Mouse (Mus musculus) liver (tissue): ENCODE data around the gene Slc35d2.

Experiments
- DNase-seq: peaks from one replicate; pipeline ENCODE4 v3.0.0-alpha.2; 2020; ENCODE audit warnings: mixed read lengths

Gene Slc35d2

DNA sequence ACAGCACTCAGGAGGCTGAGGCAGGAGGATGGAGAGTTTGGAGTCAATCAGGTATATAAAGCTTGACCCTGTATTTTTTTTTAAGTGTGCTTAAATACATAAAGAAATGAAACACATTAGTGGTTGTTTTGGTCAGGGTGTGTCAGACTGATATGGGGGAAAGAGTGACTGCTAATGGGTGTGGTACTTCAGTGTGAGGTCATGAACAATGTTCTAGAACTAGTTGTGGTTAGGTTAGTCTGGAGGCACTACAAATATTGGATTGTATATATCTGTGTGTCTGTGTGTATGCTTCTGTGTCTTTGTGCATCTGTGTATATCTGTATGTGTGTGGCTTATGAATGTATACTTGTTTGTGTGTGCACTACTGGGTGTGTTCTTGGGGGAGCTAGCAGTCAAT is 79.6 kb downstream of the Slc35d2 start:
- no peak for DNase-seq

DNA sequence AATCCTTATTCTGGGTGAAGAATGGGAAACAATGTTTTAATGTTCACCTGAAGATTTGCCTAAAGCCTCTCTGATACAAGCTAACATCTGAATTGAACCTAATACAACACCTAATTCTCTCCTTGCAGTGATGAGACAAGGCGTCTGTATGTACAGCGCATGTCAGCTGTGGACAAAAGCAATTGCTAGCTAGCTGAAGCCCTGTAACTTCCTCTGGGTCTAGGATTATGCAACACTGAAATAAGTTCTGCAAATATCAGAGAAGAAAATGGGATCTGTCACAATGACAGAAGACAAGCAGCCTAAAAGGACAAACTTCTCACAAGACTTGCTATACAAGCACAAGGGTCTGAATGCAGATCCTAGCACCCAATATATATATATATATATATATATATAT is 80.7 kb downstream of the Slc35d2 start:
- no peak for DNase-seq
